Mouse (Mus musculus): ENCODE data around the gene Spata6. TPM values are rescaled to one million over a fixed set of nuclear protein-coding genes. Genes with fewer than 3 reads are reported as not detected.
A peak's percentile ranks its signal among the peaks of the same experiment; 100 is the strongest.

Spata6 gene
- 10 to 100 TPM; 16.9 to 20.0 TPM for total RNA-seq (2021)
- long read RNA-seq, experiment 1, transcript Spata6-201 (13 exons, 2,466 nt): major isoform, 12 of 16 reads
- long read RNA-seq, experiment 1, partial matches to known transcripts: 1 of 16 reads
- long read RNA-seq, experiment 1, other reads (novel, unspliced or antisense): 3 of 16 reads
- long read RNA-seq, experiment 2, partial matches to known transcripts: 0 of 7 reads
- long read RNA-seq, experiment 2, other reads (novel, unspliced or antisense): 5 of 7 reads

- peak; percentile 96 for DNase-seq
Measured at GRCm38 (mm10) chr4:111719776-111720661, at the start of gene Spata6. Gene Spata6 (plus strand): TSS chr4:111719984.

GRCm38 (mm10) chr4:111670566-111671421 is 49.0 kb upstream of the Spata6 start:
- no peak for DNase-seq

GRCm38 (mm10) chr4:111671440-111671839 is 48.3 kb upstream of the Spata6 start:
- DNase-seq: no peak

GRCm38 (mm10) chr4:111673904-111674303 is 45.9 kb upstream of the Spata6 start:
- DNase-seq: peak; percentile 12

GRCm38 (mm10) chr4:111681926-111682325 is 37.9 kb upstream of the Spata6 start:
- no peak for DNase-seq

- no peak for DNase-seq
Measured at GRCm38 (mm10) chr4:111682793-111683192, 37.0 kb upstream of the Spata6 start.

- DNase-seq: no peak
Measured at GRCm38 (mm10) chr4:111683843-111684242, 35.9 kb upstream of the Spata6 start.

GRCm38 (mm10) chr4:111685951-111686350 is 33.8 kb upstream of the Spata6 start:
- no peak for DNase-seq

GRCm38 (mm10) chr4:111686951-111687350 is 32.8 kb upstream of the Spata6 start:
- peak; percentile 60 for DNase-seq

- peak; percentile 90 for DNase-seq
Measured at GRCm38 (mm10) chr4:111687613-111688012, 32.2 kb upstream of the Spata6 start.

- no peak for DNase-seq
Measured at GRCm38 (mm10) chr4:111691057-111691543, 28.7 kb upstream of the Spata6 start.

GRCm38 (mm10) chr4:111701381-111701780 is 18.4 kb upstream of the Spata6 start:
- DNase-seq: no peak

GRCm38 (mm10) chr4:111704126-111704525 is 15.7 kb upstream of the Spata6 start:
- DNase-seq: no peak

- DNase-seq: no peak
Measured at GRCm38 (mm10) chr4:111704975-111705374, 14.8 kb upstream of the Spata6 start.

- peak; percentile 4 for DNase-seq
Measured at GRCm38 (mm10) chr4:111719296-111719695, 488 bp upstream of the Spata6 start.

- no peak for DNase-seq
Measured at GRCm38 (mm10) chr4:111720662-111721003, 849 bp downstream of the Spata6 start.

- DNase-seq: peak; percentile 10
Measured at GRCm38 (mm10) chr4:111721121-111721840, 1.5 kb downstream of the Spata6 start.

- DNase-seq: no peak
Measured at GRCm38 (mm10) chr4:111737551-111737950, 17.8 kb downstream of the Spata6 start.

- no peak for DNase-seq
Measured at GRCm38 (mm10) chr4:111780533-111780932, 60.7 kb downstream of the Spata6 start.

- DNase-seq: no peak
Measured at GRCm38 (mm10) chr4:111799892-111800291, 80.1 kb downstream of the Spata6 start.

GRCm38 (mm10) chr4:111803164-111803563 is 83.4 kb downstream of the Spata6 start:
- no peak for DNase-seq

- DNase-seq: no peak
Measured at GRCm38 (mm10) chr4:111817478-111817877, 97.7 kb downstream of the Spata6 start.
